Mouse (Mus musculus): ENCODE data around the gene Pde3a. TPM values are rescaled to one million over a fixed set of nuclear protein-coding genes. Genes with fewer than 3 reads are reported as not detected.

The Pde3a gene
- polyA plus RNA-seq, 1 experiment from 2014 or later: 1.4 TPM

- H3K27me3 ChIP-seq (replicated peaks; ENCODE audit: control insufficient read depth, insufficient read depth, low read length): no peaks in the 10 kb centered on the region
- H3K4me2 ChIP-seq (ENCODE audit: low read length): no peak overlapping the region
- no peak overlapping the region for H3K9ac ChIP-seq (replicated peaks; ENCODE audit: low read depth, low read length)
- no peaks in the 10 kb centered on the region for H3K36me3 ChIP-seq (ENCODE audit: control insufficient read depth, insufficient read depth)
- no peaks in the 10 kb centered on the region for H3K9me3 ChIP-seq (ENCODE audit: control insufficient read depth, low read length)
- peaks cover 5% of the 10 kb centered on the region; the same call in 1 of the 2 replicates for H3K4me1 ChIP-seq (replicated peaks; ENCODE audit: control insufficient read depth, insufficient read depth, low read length)
- H3K4me3 ChIP-seq (replicated peaks; ENCODE audit: low read length): no peak overlapping the region
- 86% methylated on average over 2 of the region's 2 CpGs for WGBS
- no peak overlapping the region for H3K27ac ChIP-seq (ENCODE audit: low read length)
- no peak for ATAC-seq
Observed at GRCm38 (mm10) chr6:141522541-141522940, 273.5 kb downstream of the Pde3a start.

GRCm38 (mm10) chr6:141523747-141524640 is 274.9 kb downstream of the Pde3a start, which contains the start of gene Slco1c1:
Gene Slco1c1 (plus strand): TSS chr6:141524368.
- WGBS: 14% methylated on average over 2 of the region's 2 CpGs
- H3K27me3 ChIP-seq (replicated peaks; ENCODE audit: control insufficient read depth, insufficient read depth, low read length): no peaks in the 10 kb centered on the region
- H3K27ac ChIP-seq (ENCODE audit: low read length): no peak within 1 kb of the TSS
- no peak within 1 kb of the TSS for H3K9ac ChIP-seq (replicated peaks; ENCODE audit: low read depth, low read length)
- peak; percentile 81 for ATAC-seq
- H3K36me3 ChIP-seq (ENCODE audit: control insufficient read depth, insufficient read depth): no peaks in the 10 kb centered on the region
- peaks cover 5% of the 10 kb centered on the region; the same call in 1 of the 2 replicates for H3K4me1 ChIP-seq (replicated peaks; ENCODE audit: control insufficient read depth, insufficient read depth, low read length)
- H3K9me3 ChIP-seq (ENCODE audit: control insufficient read depth, low read length): no peaks in the 10 kb centered on the region
- H3K4me2 ChIP-seq (ENCODE audit: low read length): no peak within 1 kb of the TSS; the same call in 1 of the 2 replicates
- no peak within 1 kb of the TSS for H3K4me3 ChIP-seq (replicated peaks; ENCODE audit: low read length)

GRCm38 (mm10) chr6:141525787-141526186 is 276.7 kb downstream of the Pde3a start:
- H3K9me3 ChIP-seq (ENCODE audit: control insufficient read depth, low read length): no peaks in the 10 kb centered on the region
- no peak overlapping the region for H3K4me2 ChIP-seq (ENCODE audit: low read length)
- peak; percentile 65 for ATAC-seq
- no peak overlapping the region for H3K9ac ChIP-seq (replicated peaks; ENCODE audit: low read depth, low read length)
- H3K36me3 ChIP-seq (ENCODE audit: control insufficient read depth, insufficient read depth): no peaks in the 10 kb centered on the region
- peaks cover 6% of the 10 kb centered on the region; the same call in 1 of the 2 replicates for H3K4me1 ChIP-seq (replicated peaks; ENCODE audit: control insufficient read depth, insufficient read depth, low read length)
- WGBS: 13% methylated on average over 1 of the region's 1 CpGs
- no peak overlapping the region for H3K4me3 ChIP-seq (replicated peaks; ENCODE audit: low read length)
- no peak overlapping the region for H3K27ac ChIP-seq (ENCODE audit: low read length)
- no peaks in the 10 kb centered on the region for H3K27me3 ChIP-seq (replicated peaks; ENCODE audit: control insufficient read depth, insufficient read depth, low read length)

- WGBS: 25% methylated on average over 6 of the region's 6 CpGs
- H3K9me3 ChIP-seq (ENCODE audit: control insufficient read depth, low read length): no peaks in the 10 kb centered on the region
- ATAC-seq: peak; percentile 72; the same call in 1 of the 2 replicates
Observed at GRCm38 (mm10) chr6:141530865-141531264, 281.8 kb downstream of the Pde3a start.

GRCm38 (mm10) chr6:141537298-141537697 is 288.2 kb downstream of the Pde3a start:
- ATAC-seq: no peak
- no peak overlapping the region for H3K27ac ChIP-seq (ENCODE audit: low read length)
- H3K27me3 ChIP-seq (replicated peaks; ENCODE audit: control insufficient read depth, insufficient read depth, low read length): no peaks in the 10 kb centered on the region
- no peak overlapping the region for H3K9ac ChIP-seq (replicated peaks; ENCODE audit: low read depth, low read length)
- 81% methylated on average over 3 of the region's 3 CpGs for WGBS
- no peaks in the 10 kb centered on the region for H3K36me3 ChIP-seq (ENCODE audit: control insufficient read depth, insufficient read depth)
- H3K4me3 ChIP-seq (replicated peaks; ENCODE audit: low read length): no peak overlapping the region
- no peaks in the 10 kb centered on the region for H3K4me1 ChIP-seq (replicated peaks; ENCODE audit: control insufficient read depth, insufficient read depth, low read length)
- no peaks in the 10 kb centered on the region for H3K9me3 ChIP-seq (ENCODE audit: control insufficient read depth, low read length)
- no peak overlapping the region for H3K4me2 ChIP-seq (ENCODE audit: low read length)

More at GRCm38 (mm10) chr6:141530865-141531264, 281.8 kb downstream of the Pde3a start:
- Histone ChIP-seq H3K9ac (replicated peaks; ENCODE audit: low read depth, low read length) (no peak overlapping the region), H3K36me3 (ENCODE audit: control insufficient read depth, insufficient read depth) (no peaks in the 10 kb centered on the region), H3K27me3 (replicated peaks; ENCODE audit: control insufficient read depth, insufficient read depth, low read length) (no peaks in the 10 kb centered on the region), H3K4me2 (ENCODE audit: low read length) (no peak overlapping the region), H3K27ac (ENCODE audit: low read length) (no peak overlapping the region), H3K4me3 (replicated peaks; ENCODE audit: low read length) (no peak overlapping the region), H3K4me1 (replicated peaks; ENCODE audit: control insufficient read depth, insufficient read depth, low read length) (peaks cover 3% of the 10 kb centered on the region; the same call in 1 of the 2 replicates)

- whole genome bisulfite sequencing: 62% methylated on average over 1 of the region's 1 CpGs
Observed at GRCm38 (mm10) chr6:141541136-141541535, 292.1 kb downstream of the Pde3a start.

GRCm38 (mm10) chr6:141543344-141543743 is 294.3 kb downstream of the Pde3a start:
- no peak overlapping the region for H3K9ac ChIP-seq (replicated peaks; ENCODE audit: low read depth, low read length)
- H3K4me3 ChIP-seq (replicated peaks; ENCODE audit: low read length): no peak overlapping the region
- no peak overlapping the region for H3K27ac ChIP-seq (ENCODE audit: low read length)
- no peaks in the 10 kb centered on the region for H3K27me3 ChIP-seq (replicated peaks; ENCODE audit: control insufficient read depth, insufficient read depth, low read length)
- no peaks in the 10 kb centered on the region for H3K4me1 ChIP-seq (replicated peaks; ENCODE audit: control insufficient read depth, insufficient read depth, low read length)
- H3K4me2 ChIP-seq (ENCODE audit: low read length): no peak overlapping the region
- H3K9me3 ChIP-seq (ENCODE audit: control insufficient read depth, low read length): no peaks in the 10 kb centered on the region
- H3K36me3 ChIP-seq (ENCODE audit: control insufficient read depth, insufficient read depth): no peaks in the 10 kb centered on the region
- WGBS: 93% methylated on average over 7 of the region's 7 CpGs
- no peak for ATAC-seq

More at GRCm38 (mm10) chr6:141541136-141541535, 292.1 kb downstream of the Pde3a start:
- no peaks in the 10 kb centered on the region for H3K36me3 ChIP-seq (ENCODE audit: control insufficient read depth, insufficient read depth)
- no peak overlapping the region for H3K4me2 ChIP-seq (ENCODE audit: low read length)
- H3K27ac ChIP-seq (ENCODE audit: low read length): no peak overlapping the region
- H3K9me3 ChIP-seq (ENCODE audit: control insufficient read depth, low read length): no peaks in the 10 kb centered on the region
- H3K27me3 ChIP-seq (replicated peaks; ENCODE audit: control insufficient read depth, insufficient read depth, low read length): no peaks in the 10 kb centered on the region
- H3K4me1 ChIP-seq (replicated peaks; ENCODE audit: control insufficient read depth, insufficient read depth, low read length): no peaks in the 10 kb centered on the region
- no peak overlapping the region for H3K9ac ChIP-seq (replicated peaks; ENCODE audit: low read depth, low read length)
- H3K4me3 ChIP-seq (replicated peaks; ENCODE audit: low read length): no peak overlapping the region
- no peak for ATAC-seq
